Mouse (Mus musculus) CH12.LX (cell line): Measurements from ENCODE around the gene Gm38392. TPM values are rescaled to one million over a fixed set of nuclear protein-coding genes. Genes with fewer than 3 reads are reported as not detected.

ENCODE experiments used
- DNase-seq: peaks from one replicate; pipeline ENCODE4 v3.0.0-alpha.2; 2013; ENCODE audit errors: extremely low read depth
- H3K27ac ChIP-seq: 2 replicates; pipeline ENCODE4 v1.5.1; 2012; ENCODE audit warnings: low read depth, mild to moderate bottlenecking, control low read depth, moderate library complexity; ENCODE audit not compliant: insufficient read depth
- H3K27me3 ChIP-seq: replicated peaks from 2 replicates; pipeline ENCODE3; 2012; ENCODE audit warnings: inconsistent platforms
- H3K36me3 ChIP-seq, 2 experiments: replicated peaks in 1 of 2; 2 replicates each; pipeline versions ENCODE3 to v1.6.1; 2012; ENCODE audit warnings: inconsistent platforms in 1 of 2, low read length in 1 of 2, mild to moderate bottlenecking in 1 of 2, mixed read lengths in 1 of 2, moderate library complexity in 1 of 2; ENCODE audit not compliant: control insufficient read depth in 1 of 2, insufficient read depth in 1 of 2
- H3K4me1 ChIP-seq, 2 experiments: 2 replicates each; pipeline ENCODE4 v1.6.1; 2012; ENCODE audit warnings: inconsistent platforms in 1 of 2, moderate library complexity in 1 of 2; ENCODE audit not compliant: insufficient read depth in 2 of 2, control insufficient read depth in 1 of 2
- H3K4me2 ChIP-seq: 2 replicates; pipeline ENCODE4 v1.6.1; 2012; ENCODE audit warnings: low read depth, mild to moderate bottlenecking, control low read depth; ENCODE audit not compliant: poor library complexity, insufficient read depth, severe bottlenecking
- H3K4me3 ChIP-seq, 3 experiments: fragments of 150-350 bp in 1 of 3; sonication (generic) in 1 of 3; replicated peaks in 1 of 3; 2 replicates each; pipeline versions ENCODE3 to v1.5.1; 2011 to 2012; ENCODE audit warnings: low read depth in 2 of 3, low read length in 2 of 3, mild to moderate bottlenecking in 2 of 3, moderate library complexity in 2 of 3, control low read depth in 1 of 3, improper control_type of control experiment in 1 of 3, inconsistent platforms in 1 of 3, mixed read lengths in 1 of 3; ENCODE audit not compliant: poor library complexity in 1 of 3
- H3K79me2 ChIP-seq: replicated peaks from 2 replicates; pipeline ENCODE4 v1.6.1; 2012; ENCODE audit warnings: mild to moderate bottlenecking, moderate library complexity; ENCODE audit not compliant: control insufficient read depth, poor library complexity, insufficient read depth, severe bottlenecking; ENCODE audit errors: extremely low read depth
- H3K9ac ChIP-seq: 2 replicates; pipeline ENCODE4 v1.6.1; 2012; ENCODE audit warnings: low read depth, mild to moderate bottlenecking, control low read depth, moderate library complexity; ENCODE audit not compliant: insufficient read depth
- H3K9me3 ChIP-seq: replicated peaks from 2 replicates; pipeline ENCODE3; 2012; ENCODE audit warnings: low read length, inconsistent platforms, mixed read lengths
- BHLHE40 ChIP-seq: IDR thresholded peaks from 2 replicates; pipeline ENCODE4 v1.6.1; 2011; ENCODE audit warnings: mild to moderate bottlenecking, low read depth, low read length, improper control_type of control experiment
- CHD2 ChIP-seq: IDR thresholded peaks from 2 replicates; pipeline ENCODE4 v1.6.1; 2011; ENCODE audit warnings: low read length, improper control_type of control experiment
- CTCF ChIP-seq, 2 experiments: IDR thresholded peaks in 1 of 2; conservative IDR thresholded peaks in 1 of 2; 2 replicates each; pipeline ENCODE4 v1.5.1; 2011 to 2012; ENCODE audit warnings: low read depth in 2 of 2, low read length in 2 of 2, improper control_type of control experiment in 1 of 2, inconsistent platforms in 1 of 2, mild to moderate bottlenecking in 1 of 2, moderate library complexity in 1 of 2
- ELF1 ChIP-seq: IDR thresholded peaks from 2 replicates; pipeline ENCODE4 v1.6.1; 2014; ENCODE audit warnings: low read depth, mild to moderate bottlenecking, inconsistent platforms, low read length, improper control_type of control experiment
- IRF4 ChIP-seq: IDR thresholded peaks from 2 replicates; pipeline ENCODE4 v1.6.1; 2014; ENCODE audit warnings: low read depth, mild to moderate bottlenecking, inconsistent platforms, low read length, improper control_type of control experiment
- JUN ChIP-seq: IDR thresholded peaks from 2 replicates; pipeline ENCODE4 v1.6.1; 2011; ENCODE audit warnings: low read depth, mild to moderate bottlenecking, low read length, improper control_type of control experiment, moderate library complexity; ENCODE audit not compliant: insufficient read depth
- JUND ChIP-seq: conservative IDR thresholded peaks from 2 replicates; pipeline ENCODE4 v1.6.1; 2011; ENCODE audit warnings: low read depth, low read length, improper control_type of control experiment
- MAZ ChIP-seq: IDR thresholded peaks from 2 replicates; pipeline ENCODE4 v1.6.1; 2012; ENCODE audit warnings: low read depth, mild to moderate bottlenecking, inconsistent platforms, low read length, improper control_type of control experiment, moderate library complexity
- MEF2A ChIP-seq: IDR thresholded peaks from 2 replicates; pipeline ENCODE4 v1.6.1; 2014; ENCODE audit warnings: low read depth, mild to moderate bottlenecking, inconsistent platforms, low read length, improper control_type of control experiment, borderline replicate concordance
- MYC ChIP-seq: IDR thresholded peaks from 2 replicates; pipeline ENCODE4 v1.6.1; 2011; ENCODE audit warnings: low read depth, mild to moderate bottlenecking, improper control_type of control experiment, low read length
- NELFE ChIP-seq: IDR thresholded peaks from 2 replicates; pipeline ENCODE4 v1.6.1; 2011; ENCODE audit warnings: low read depth, low read length, improper control_type of control experiment
- NRF1 ChIP-seq: IDR thresholded peaks from 2 replicates; pipeline ENCODE4 v1.6.1; 2014; ENCODE audit warnings: low read depth, mild to moderate bottlenecking, inconsistent platforms, low read length, improper control_type of control experiment, moderate library complexity
- PAX5 ChIP-seq: IDR thresholded peaks from 2 replicates; pipeline ENCODE4 v1.6.1; 2012; ENCODE audit warnings: low read length, inconsistent platforms, mixed read lengths
- POLR2A ChIP-seq: IDR thresholded peaks from 2 replicates; pipeline ENCODE4 v1.6.1; 2011; ENCODE audit warnings: low read depth, mild to moderate bottlenecking, improper control_type of control experiment, low read length
- RAD21 ChIP-seq: IDR thresholded peaks from 2 replicates; pipeline ENCODE4 v1.6.1; 2011; ENCODE audit warnings: low read depth, mild to moderate bottlenecking, low read length, improper control_type of control experiment, moderate library complexity
- SIN3A ChIP-seq: IDR thresholded peaks from 2 replicates; pipeline ENCODE4 v1.6.1; 2012; ENCODE audit warnings: low read length, improper control_type of control experiment, inconsistent platforms
- SMC3 ChIP-seq: IDR thresholded peaks from 2 replicates; pipeline ENCODE4 v1.6.1; 2011; ENCODE audit warnings: low read depth, low read length, improper control_type of control experiment
- TCF12 ChIP-seq: IDR thresholded peaks from 2 replicates; pipeline ENCODE4 v1.6.1; 2014; ENCODE audit warnings: low read depth, mild to moderate bottlenecking, inconsistent platforms, low read length, improper control_type of control experiment
- USF1 ChIP-seq: IDR thresholded peaks from 2 replicates; pipeline ENCODE4 v1.6.1; 2014; ENCODE audit warnings: low read depth, mild to moderate bottlenecking, inconsistent platforms, low read length, improper control_type of control experiment
- dilution Hi-C: fragments of 300-500 bp; cut with MboI; formaldehyde crosslinking; loops from 2 replicates; pipeline ENCODE4 v1.14.3; 2020; ENCODE audit warnings: low sequenced_read_pairs; ENCODE audit not compliant: extremely low pct_unique_long_range_greater_than_20kb, extremely low pct_ligation_motif_present
- in situ Hi-C: fragments of 300-500 bp; cut with MboI; formaldehyde crosslinking; loops from 3 replicates; pipeline ENCODE4 v1.14.3; 2019; ENCODE audit warnings: low sequenced_read_pairs, low pct_ligation_motif_present, low pct_unique_long_range_greater_than_20kb, mixed read lengths
- polyA plus RNA-seq: library from polyadenylated mRNA; unstranded; fragments of >175 nt; gene quantifications from 2 replicates; pipeline ENCODE4 v1.2.1, GENCODE M21; 2012; ENCODE audit warnings: low read depth; ENCODE audit not compliant: insufficient read length
- total RNA-seq, 2 experiments: library from RNA; depleted of rRNA; stranded (reverse); fragments of 300-350 nt in 1 of 2; fragments of >200 nt in 1 of 2; gene quantifications; 2 replicates each; pipeline ENCODE4 v1.2.3; 2012 to 2014

The Gm38392 gene
- total and polyA plus RNA-seq, 3 experiments: not detected

- no peaks in the 10 kb centered on the region for H3K36me3 ChIP-seq
- in situ Hi-C loops: no loop called here
- peaks cover 84% of the 10 kb centered on the region for H3K27me3 ChIP-seq
- dilution Hi-C loops: no loop called here
- TF ChIP-seq MAZ (no peak), CTCF (conservative IDR thresholded peaks at IDR 0.05 in 1 of 2, IDR thresholded peaks at IDR 0.05 in 1 of 2; ENCODE audit: low read depth in 2 of 2, low read length in 2 of 2) (peak in 1 of 2 experiments; percentile 25; a peak in 1 of 4 replicates), NRF1 (no peak)
- H3K4me2 ChIP-seq: no peak overlapping the region
- H3K79me2 ChIP-seq: no peaks in the 10 kb centered on the region
- H3K9ac ChIP-seq: no peak overlapping the region
- peaks cover 0 to 8% of the 10 kb centered on the region in 2 experiments; a peak in 2 of 4 replicates for H3K4me1 ChIP-seq
- no peaks in the 10 kb centered on the region for H3K9me3 ChIP-seq
- H3K27ac ChIP-seq: no peak overlapping the region
- no peak overlapping the region for H3K4me3 ChIP-seq
- peak; percentile 49 for DNase-seq
Observed at GRCm38 (mm10) chr3:88220842-88221241, 66.2 kb downstream of the Gm38392 start.

- H3K9ac ChIP-seq: no peak overlapping the region
- no peaks in the 10 kb centered on the region for H3K79me2 ChIP-seq
- H3K4me3 ChIP-seq: no peak overlapping the region
- TF ChIP-seq CTCF (conservative IDR thresholded peaks at IDR 0.05 in 1 of 2, IDR thresholded peaks at IDR 0.05 in 1 of 2; ENCODE audit: low read depth in 2 of 2, low read length in 2 of 2) (no peak), RAD21 (no peak), MEF2A (no peak), TCF12 (no peak), SIN3A (no peak), NELFE (no peak), IRF4 (no peak), JUN (no peak), SMC3 (no peak), JUND (no peak), MYC (no peak), ELF1 (no peak), BHLHE40 (no peak), POLR2A (no peak), CHD2 (no peak), PAX5 (no peak), USF1 (no peak)
- H3K27me3 ChIP-seq: peaks cover 84% of the 10 kb centered on the region
- in situ Hi-C loops (no loop called here), dilution Hi-C loops (no loop called here)
- peaks cover 5% of the 10 kb centered on the region for H3K9me3 ChIP-seq
- no peak for DNase-seq
- peaks cover 0 to 8% of the 10 kb centered on the region in 2 experiments; a peak in 3 of 4 replicates for H3K4me1 ChIP-seq
- no peak overlapping the region for H3K27ac ChIP-seq
- H3K4me2 ChIP-seq: no peak overlapping the region
- no peaks in the 10 kb centered on the region for H3K36me3 ChIP-seq
Observed at GRCm38 (mm10) chr3:88219940-88220339, 67.1 kb downstream of the Gm38392 start.
